Mouse (Mus musculus): ENCODE data around the gene P2ry12. TPM values are rescaled to one million over a fixed set of nuclear protein-coding genes. Genes with fewer than 3 reads are reported as not detected.

Gene P2ry12
- polyA plus RNA-seq, 2 experiments = 2.5 to 3.3 TPM

GRCm38 (mm10) chr3:59277502-59278253, 15.0 kb upstream of the P2ry12 start:
- H3K9ac ChIP-seq (ENCODE audit: low read depth, low read length, severe bottlenecking) = no peak overlapping the region
- no peaks in the 10 kb centered on the region for H3K9me3 ChIP-seq (ENCODE audit: control insufficient read depth, low read length)
- H3K27ac ChIP-seq (replicated peaks; ENCODE audit: low read depth, low read length) = no peak overlapping the region
- no peak for TF ChIP-seq POLR2A (IDR thresholded peaks at IDR 0.05; ENCODE audit: borderline replicate concordance, extremely low read depth, insufficient read depth, insufficient read length)
- no peak for DNase-seq (ENCODE audit: low spot score)
- H3K4me2 ChIP-seq (replicated peaks; ENCODE audit: low read depth, low read length, severe bottlenecking) = no peak overlapping the region
- no peak for ATAC-seq (ENCODE audit: low FRiP score, low read depth)
- no peaks in the 10 kb centered on the region for H3K27me3 ChIP-seq (ENCODE audit: control insufficient read depth, insufficient read depth, low read length)
- H3K36me3 ChIP-seq (ENCODE audit: control insufficient read depth, insufficient read depth, low read length) = no peaks in the 10 kb centered on the region
- no peaks in the 10 kb centered on the region for H3K4me1 ChIP-seq (ENCODE audit: control insufficient read depth, insufficient read depth, low read length)
- WGBS = 27% methylated on average over 3 of the region's 3 CpGs
- H3K4me3 ChIP-seq (replicated peaks; ENCODE audit: low read length) = no peak overlapping the region

- Histone ChIP-seq H3K9me3 (ENCODE audit: control insufficient read depth, low read length) (no peaks in the 10 kb centered on the region), H3K9ac (ENCODE audit: low read depth, low read length, severe bottlenecking) (no peak overlapping the region), H3K36me3 (ENCODE audit: control insufficient read depth, insufficient read depth, low read length) (no peaks in the 10 kb centered on the region), H3K27me3 (ENCODE audit: control insufficient read depth, insufficient read depth, low read length) (no peaks in the 10 kb centered on the region), H3K4me3 (replicated peaks; ENCODE audit: low read length) (no peak overlapping the region), H3K27ac (replicated peaks; ENCODE audit: low read depth, low read length) (no peak overlapping the region), H3K4me1 (ENCODE audit: control insufficient read depth, insufficient read depth, low read length) (no peaks in the 10 kb centered on the region), H3K4me2 (replicated peaks; ENCODE audit: low read depth, low read length, severe bottlenecking) (no peak overlapping the region)
- TF ChIP-seq POLR2A (IDR thresholded peaks at IDR 0.05; ENCODE audit: borderline replicate concordance, extremely low read depth, insufficient read depth, insufficient read length) = no peak
- ATAC-seq (ENCODE audit: low FRiP score, low read depth) = no peak
- no peak for DNase-seq (ENCODE audit: low spot score)
- WGBS = 98% methylated on average over 6 of the region's 6 CpGs
These were observed 8.1 kb upstream of the P2ry12 start for GRCm38 (mm10) chr3:59270811-59271210.

- H3K27me3 ChIP-seq (ENCODE audit: control insufficient read depth, insufficient read depth, low read length) = no peaks in the 10 kb centered on the region
- no peaks in the 10 kb centered on the region for H3K4me1 ChIP-seq (ENCODE audit: control insufficient read depth, insufficient read depth, low read length)
- H3K36me3 ChIP-seq (ENCODE audit: control insufficient read depth, insufficient read depth, low read length) = no peaks in the 10 kb centered on the region
- H3K4me2 ChIP-seq (replicated peaks; ENCODE audit: low read depth, low read length, severe bottlenecking) = no peak overlapping the region
- H3K4me3 ChIP-seq (replicated peaks; ENCODE audit: low read length) = no peak overlapping the region
- 83% methylated on average over 3 of the region's 3 CpGs for WGBS
- DNase-seq (ENCODE audit: low spot score) = no peak
- no peak for TF ChIP-seq POLR2A (IDR thresholded peaks at IDR 0.05; ENCODE audit: borderline replicate concordance, extremely low read depth, insufficient read depth, insufficient read length)
- no peaks in the 10 kb centered on the region for H3K9me3 ChIP-seq (ENCODE audit: control insufficient read depth, low read length)
- H3K27ac ChIP-seq (replicated peaks; ENCODE audit: low read depth, low read length) = no peak overlapping the region
- ATAC-seq (ENCODE audit: low FRiP score, low read depth) = no peak
- no peak overlapping the region for H3K9ac ChIP-seq (ENCODE audit: low read depth, low read length, severe bottlenecking)
These were observed 1.3 kb upstream of the P2ry12 start for GRCm38 (mm10) chr3:59263988-59264387.

- Histone ChIP-seq H3K27me3 (ENCODE audit: control insufficient read depth, insufficient read depth, low read length) (no peaks in the 10 kb centered on the region), H3K4me3 (replicated peaks; ENCODE audit: low read length) (no peak overlapping the region), H3K27ac (replicated peaks; ENCODE audit: low read depth, low read length) (no peak overlapping the region), H3K4me2 (replicated peaks; ENCODE audit: low read depth, low read length, severe bottlenecking) (no peak overlapping the region), H3K4me1 (ENCODE audit: control insufficient read depth, insufficient read depth, low read length) (no peaks in the 10 kb centered on the region), H3K9me3 (ENCODE audit: control insufficient read depth, low read length) (no peaks in the 10 kb centered on the region), H3K36me3 (ENCODE audit: control insufficient read depth, insufficient read depth, low read length) (no peaks in the 10 kb centered on the region), H3K9ac (ENCODE audit: low read depth, low read length, severe bottlenecking) (no peak overlapping the region)
- no peak for ATAC-seq (ENCODE audit: low FRiP score, low read depth)
- 93% methylated on average over 2 of the region's 2 CpGs for WGBS
- no peak for TF ChIP-seq POLR2A (IDR thresholded peaks at IDR 0.05; ENCODE audit: borderline replicate concordance, extremely low read depth, insufficient read depth, insufficient read length)
- DNase-seq (ENCODE audit: low spot score) = no peak
These were observed 746 bp upstream of the P2ry12 start for GRCm38 (mm10) chr3:59263417-59263816.

GRCm38 (mm10) chr3:59261709-59262472, 780 bp downstream of the P2ry12 start:
- DNase-seq (ENCODE audit: low spot score) (no peak), ATAC-seq (ENCODE audit: low FRiP score, low read depth) (no peak)
- H3K4me2 ChIP-seq (replicated peaks; ENCODE audit: low read depth, low read length, severe bottlenecking) = no peak overlapping the region
- 79% methylated on average over 9 of the region's 9 CpGs for WGBS
- H3K27me3 ChIP-seq (ENCODE audit: control insufficient read depth, insufficient read depth, low read length) = no peaks in the 10 kb centered on the region
- no peak overlapping the region for H3K9ac ChIP-seq (ENCODE audit: low read depth, low read length, severe bottlenecking)
- TF ChIP-seq POLR2A (IDR thresholded peaks at IDR 0.05; ENCODE audit: borderline replicate concordance, extremely low read depth, insufficient read depth, insufficient read length) = no peak
- no peak overlapping the region for H3K4me3 ChIP-seq (replicated peaks; ENCODE audit: low read length)
- H3K4me1 ChIP-seq (ENCODE audit: control insufficient read depth, insufficient read depth, low read length) = peaks cover 5% of the 10 kb centered on the region; the same call in 1 of the 2 replicates
- H3K36me3 ChIP-seq (ENCODE audit: control insufficient read depth, insufficient read depth, low read length) = no peaks in the 10 kb centered on the region
- no peaks in the 10 kb centered on the region for H3K9me3 ChIP-seq (ENCODE audit: control insufficient read depth, low read length)
- no peak overlapping the region for H3K27ac ChIP-seq (replicated peaks; ENCODE audit: low read depth, low read length)
